Mouse (Mus musculus) frontal cortex, postnatal 36 days (tissue): ENCODE data around the gene Ascc2.
"Not testable (repeated sequence)": the region's sequence is repeated elsewhere in the genome, so short reads cannot be mapped to it uniquely, and the experiment has no call there.

ENCODE experiments used
- DNase-seq, 2 experiments: peaks; one replicate each; pipeline ENCODE4 v3.0.0; 2022; ENCODE audit warnings: low spot score in 2 of 2

Gene Ascc2

DNA sequence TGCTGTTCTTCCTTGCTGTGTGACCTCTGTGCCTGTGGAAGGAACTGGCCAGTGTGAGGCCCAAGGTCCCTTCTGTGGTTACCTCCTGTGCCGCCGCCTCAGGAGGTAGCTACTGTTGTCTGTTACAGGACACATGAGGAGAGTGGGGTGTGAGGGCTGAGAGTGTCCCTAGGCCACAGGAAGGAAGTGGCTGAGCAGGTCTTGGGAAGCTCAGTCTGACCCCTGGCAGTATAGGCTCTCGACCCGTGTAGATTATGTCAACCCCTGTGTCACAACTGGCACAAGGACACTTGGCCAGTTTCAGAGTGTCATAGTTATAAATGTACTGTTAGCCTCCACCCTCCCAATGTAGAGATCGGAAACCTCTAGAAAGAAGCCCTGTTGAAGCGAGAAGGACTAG is 46.0 kb downstream of the Ascc2 start:
- no peak for DNase-seq

GRCm38 (mm10) chr11:4684186-4684585 is 46.6 kb downstream of the Ascc2 start:
- DNase-seq, result no peak

DNA sequence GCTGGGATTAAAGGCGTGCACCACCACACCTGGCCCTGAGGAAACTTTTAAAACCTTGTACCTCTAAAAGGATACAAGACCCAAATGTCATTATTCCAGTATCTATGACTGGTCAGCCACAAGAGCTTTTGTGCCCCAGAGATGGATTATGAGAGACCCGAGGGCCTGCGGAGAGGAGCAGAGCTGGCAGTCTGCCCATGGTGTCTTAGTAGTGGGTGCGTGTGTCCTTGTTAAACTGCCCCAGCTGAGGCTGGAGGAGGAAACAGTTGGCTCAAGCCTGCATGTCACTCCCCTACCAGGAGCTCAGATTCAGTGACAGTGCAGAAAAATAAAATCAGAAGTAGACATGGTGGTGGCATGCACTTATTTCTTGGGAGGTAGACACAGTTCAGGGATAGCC is 47.5 kb downstream of the Ascc2 start:
- no peak for DNase-seq

DNA sequence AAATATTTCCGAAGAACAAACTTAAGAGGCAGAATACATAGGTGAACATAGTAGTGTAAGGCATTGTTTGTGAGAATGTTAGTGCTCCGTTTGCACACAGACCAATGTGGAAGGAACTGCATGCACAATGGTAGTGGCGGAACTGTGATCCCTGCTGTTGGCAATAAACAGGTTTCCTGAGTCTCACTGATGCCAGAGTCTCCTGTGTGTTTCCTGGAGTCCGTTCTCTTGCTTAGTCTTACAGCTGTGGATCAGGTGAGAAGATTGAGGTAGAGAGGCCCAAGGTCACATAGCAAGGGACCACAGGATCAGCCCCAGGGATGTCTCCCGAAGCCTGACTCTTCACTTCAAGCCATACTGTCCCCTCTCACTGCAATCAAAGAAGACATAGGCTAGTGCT is 48.0 kb downstream of the Ascc2 start:
- DNase-seq, result no peak

DNA sequence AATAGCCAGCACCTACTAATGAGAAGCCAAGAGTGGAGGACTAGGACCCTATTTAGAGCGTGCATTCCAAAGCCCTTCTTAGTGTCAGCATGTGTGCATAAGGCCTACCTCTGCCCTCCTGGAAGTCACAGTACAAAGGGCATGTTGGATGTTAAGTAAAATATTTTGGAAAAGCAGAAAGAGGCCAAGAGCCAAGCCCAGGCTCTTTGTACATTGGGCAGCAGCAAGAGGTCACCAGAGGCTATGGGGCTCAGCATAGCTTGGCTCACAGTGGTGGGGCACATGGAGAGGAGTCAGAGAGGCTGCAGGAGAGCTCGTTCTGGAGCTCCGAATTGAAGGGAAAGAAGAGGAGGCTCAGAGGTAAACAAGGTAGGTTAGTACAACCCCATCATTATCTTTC is 49.5 kb downstream of the Ascc2 start:
- DNase-seq, result no peak

DNA sequence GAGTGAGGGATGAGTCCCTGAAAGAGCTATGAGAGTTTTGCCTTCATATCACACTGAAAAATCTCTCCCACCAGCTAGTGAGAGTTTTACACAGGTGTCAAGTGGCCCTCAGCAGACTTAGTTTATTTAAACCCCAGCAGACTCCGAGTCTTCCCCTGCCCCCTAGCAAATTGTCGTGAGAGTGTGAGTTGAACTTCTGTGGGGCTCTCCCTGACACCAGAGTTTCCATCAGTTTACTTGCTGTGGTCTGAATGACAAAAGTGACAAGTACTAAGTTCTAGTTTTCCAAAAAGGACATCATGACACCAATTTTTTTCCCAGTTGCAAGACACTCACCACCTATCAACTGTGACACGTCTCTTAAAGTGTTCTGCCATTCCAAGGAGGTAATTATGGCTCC is 50.3 kb downstream of the Ascc2 start:
- DNase-seq, result no peak

- no peak for DNase-seq
Observed at GRCm38 (mm10) chr11:4688632-4689380, 51.3 kb downstream of the Ascc2 start.

- no peak for DNase-seq
Observed at GRCm38 (mm10) chr11:4690353-4690752, 52.8 kb downstream of the Ascc2 start.

GRCm38 (mm10) chr11:4691213-4691612 is 53.7 kb downstream of the Ascc2 start:
- no peak for DNase-seq

GRCm38 (mm10) chr11:4692162-4692561 is 54.6 kb downstream of the Ascc2 start:
- DNase-seq, result no peak

DNA sequence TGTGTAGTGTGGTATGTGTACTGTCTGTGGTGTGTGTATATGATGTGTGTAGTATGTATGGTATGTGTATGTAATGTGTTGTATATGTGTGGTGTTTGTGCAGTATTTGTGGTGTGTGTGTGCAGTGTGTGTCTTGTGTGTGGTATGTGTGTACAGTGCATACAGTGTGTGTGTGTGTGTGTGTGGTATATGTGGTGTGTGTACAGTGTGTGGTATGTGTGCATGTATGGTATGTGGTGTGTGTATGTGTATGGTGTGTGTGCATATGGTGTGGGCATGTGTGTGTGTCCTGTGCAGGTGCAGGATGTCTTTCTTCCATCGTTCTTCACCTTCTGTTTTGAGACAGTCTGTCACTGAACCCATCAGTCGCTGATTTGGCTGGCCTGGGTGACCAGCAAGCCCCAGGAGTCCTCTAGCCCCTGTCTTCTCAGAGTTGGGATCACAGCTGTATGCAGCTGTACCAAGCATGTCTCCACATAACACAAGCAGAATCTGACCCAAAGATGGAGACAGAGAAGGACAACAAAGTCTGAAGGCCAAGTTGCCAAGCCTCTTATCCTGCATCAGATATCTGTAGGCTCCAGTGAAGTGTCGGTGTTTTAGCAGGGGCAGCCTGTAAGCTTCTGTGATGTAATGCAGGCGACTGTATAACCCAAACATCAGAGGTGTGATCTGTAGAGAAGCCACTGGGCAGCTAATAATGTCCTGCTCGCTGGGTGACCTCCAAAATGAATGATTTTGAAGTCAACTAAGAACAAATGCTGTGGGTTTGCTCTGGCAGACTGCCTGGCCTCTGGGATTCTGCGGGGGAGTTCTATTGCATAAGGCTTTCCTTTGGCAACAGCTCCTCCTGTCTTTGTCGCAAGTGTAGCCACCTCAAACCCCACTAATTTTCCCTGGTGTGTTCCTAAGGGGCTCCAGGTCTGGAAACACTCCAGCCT is 59.8 kb downstream of the Ascc2 start:
- DNase-seq, result peak; percentile 75 to 81

GRCm38 (mm10) chr11:4700726-4701125 is 63.2 kb downstream of the Ascc2 start:
- DNase-seq, result no peak

DNA sequence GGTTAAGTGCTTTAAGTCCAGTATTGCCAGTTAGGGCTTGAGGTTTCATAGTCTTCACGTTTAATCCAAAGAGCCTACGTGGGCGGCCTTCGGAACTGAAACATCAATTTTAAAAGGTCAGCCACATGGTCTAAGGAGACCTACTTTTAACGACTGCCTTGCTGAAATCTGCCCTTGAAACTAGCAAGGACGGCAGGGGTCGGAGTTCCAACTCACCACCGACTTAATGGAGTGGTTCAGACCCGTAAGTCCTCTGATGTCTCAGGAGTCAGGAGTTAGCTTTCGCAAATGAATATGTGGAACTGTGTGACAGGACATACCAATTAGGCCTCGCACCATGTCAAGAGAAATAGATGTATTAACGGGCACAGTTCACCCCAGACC is 66.1 kb downstream of the Ascc2 start:
- DNase-seq, result no peak

- DNase-seq, result peak; percentile 91 to 94
Observed at GRCm38 (mm10) chr11:4704072-4704964, 66.8 kb downstream of the Ascc2 start, which contains the start of the genes Uqcr10 and Zmat5. Gene Uqcr10, minus strand, starts transcription at chr11:4704342. Gene Zmat5, plus strand, starts transcription at chr11:4704678.

DNA sequence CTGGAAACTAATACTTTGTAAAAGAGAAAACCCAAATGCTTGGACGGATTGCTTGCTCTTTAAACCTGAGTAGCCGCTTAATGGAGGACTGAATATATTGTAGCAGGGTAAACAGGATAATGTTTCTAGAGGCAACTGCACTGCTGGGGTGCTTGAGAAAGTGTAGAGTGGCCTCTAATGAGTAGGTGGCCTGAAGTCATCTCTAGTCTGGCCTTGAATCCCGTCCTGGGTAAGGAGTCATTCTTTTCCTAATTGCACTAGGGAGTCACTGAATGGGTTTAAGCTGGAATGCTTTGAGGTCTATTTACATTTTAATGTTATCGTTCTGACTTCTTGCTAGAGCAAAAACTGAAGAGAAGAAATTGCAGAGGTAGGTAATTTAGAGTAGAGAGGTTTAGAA is 67.6 kb downstream of the Ascc2 start:
- no peak for DNase-seq

GRCm38 (mm10) chr11:4710188-4710587 is 72.6 kb downstream of the Ascc2 start:
- DNase-seq, result not testable (repeated sequence)

- no peak for DNase-seq
Observed at GRCm38 (mm10) chr11:4712822-4713221, 75.3 kb downstream of the Ascc2 start.

DNA sequence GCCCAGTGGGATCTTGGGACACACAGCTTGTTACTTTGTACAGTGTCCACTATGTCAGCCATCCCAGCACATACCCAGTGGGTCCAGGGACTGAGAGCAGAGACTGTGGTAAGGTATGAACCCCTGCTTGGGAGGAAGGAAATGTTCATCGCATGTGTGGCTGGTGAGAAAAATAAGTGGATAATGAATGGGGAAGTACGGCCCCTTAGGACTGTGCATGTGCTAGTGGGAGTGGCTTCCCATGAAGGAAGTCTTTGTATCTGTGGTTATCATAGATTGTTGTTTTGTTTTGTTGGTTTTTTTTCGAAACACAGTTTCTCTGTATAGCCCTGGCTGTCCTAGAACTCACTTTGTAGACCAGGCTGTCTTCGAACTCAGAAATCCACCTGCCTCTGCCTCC is 77.2 kb downstream of the Ascc2 start:
- no peak for DNase-seq

GRCm38 (mm10) chr11:4715596-4715995 is 78.0 kb downstream of the Ascc2 start:
- no peak for DNase-seq

DNA sequence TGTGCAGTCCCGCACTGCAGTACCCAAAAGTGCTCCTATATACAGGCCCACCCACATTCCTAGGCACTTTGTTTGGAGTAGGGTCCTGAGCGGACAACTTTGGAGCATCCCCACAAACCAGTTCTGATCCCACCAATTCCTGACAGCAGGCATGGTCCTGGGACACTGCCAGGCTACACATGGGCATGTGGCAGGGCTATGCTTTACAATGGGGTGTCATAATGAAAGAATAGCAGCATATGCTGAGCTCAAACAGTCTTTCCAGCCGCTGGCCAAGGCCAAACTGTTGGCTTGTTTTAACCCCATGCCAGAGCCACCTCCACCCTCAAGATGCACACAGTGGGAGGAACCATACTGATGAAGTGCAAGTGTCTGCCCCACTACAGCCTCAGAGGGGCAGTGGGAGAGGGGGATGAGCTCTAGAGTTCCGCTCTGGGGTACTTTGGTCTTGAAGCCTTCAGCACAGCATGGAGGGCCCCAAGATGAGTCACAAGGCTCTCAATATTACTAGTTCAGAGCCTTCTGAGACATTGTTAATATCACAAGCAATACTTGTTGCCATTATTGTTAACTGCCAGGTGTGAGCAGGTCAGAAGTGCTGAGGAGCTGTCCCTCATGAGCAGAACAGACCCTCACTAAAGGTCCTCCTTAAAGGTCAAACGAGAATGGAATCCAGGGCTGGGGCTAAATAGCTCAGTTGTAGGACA is 79.1 kb downstream of the Ascc2 start:
- no peak for DNase-seq

- DNase-seq, result no peak
Observed at GRCm38 (mm10) chr11:4718548-4718947, 81.0 kb downstream of the Ascc2 start.
